Mouse (Mus musculus) kidney, adult 2 months (tissue): ENCODE data around the gene Sod2.

Source experiments
- CTCF ChIP-seq: fragments of 200-500 bp; conservative IDR thresholded peaks from 2 replicates; pipeline ENCODE4 v1.5.1; 2011; ENCODE audit warnings: low read depth, mild to moderate bottlenecking, control low read depth, low read length, moderate library complexity, mixed read lengths; ENCODE audit not compliant: insufficient read depth, insufficient read length
- POLR2A ChIP-seq: fragments of 200-500 bp; IDR thresholded peaks from one replicate; pipeline ENCODE4 v1.6.1; 2011; ENCODE audit warnings: low read depth, low read length, control low read depth

DNA sequence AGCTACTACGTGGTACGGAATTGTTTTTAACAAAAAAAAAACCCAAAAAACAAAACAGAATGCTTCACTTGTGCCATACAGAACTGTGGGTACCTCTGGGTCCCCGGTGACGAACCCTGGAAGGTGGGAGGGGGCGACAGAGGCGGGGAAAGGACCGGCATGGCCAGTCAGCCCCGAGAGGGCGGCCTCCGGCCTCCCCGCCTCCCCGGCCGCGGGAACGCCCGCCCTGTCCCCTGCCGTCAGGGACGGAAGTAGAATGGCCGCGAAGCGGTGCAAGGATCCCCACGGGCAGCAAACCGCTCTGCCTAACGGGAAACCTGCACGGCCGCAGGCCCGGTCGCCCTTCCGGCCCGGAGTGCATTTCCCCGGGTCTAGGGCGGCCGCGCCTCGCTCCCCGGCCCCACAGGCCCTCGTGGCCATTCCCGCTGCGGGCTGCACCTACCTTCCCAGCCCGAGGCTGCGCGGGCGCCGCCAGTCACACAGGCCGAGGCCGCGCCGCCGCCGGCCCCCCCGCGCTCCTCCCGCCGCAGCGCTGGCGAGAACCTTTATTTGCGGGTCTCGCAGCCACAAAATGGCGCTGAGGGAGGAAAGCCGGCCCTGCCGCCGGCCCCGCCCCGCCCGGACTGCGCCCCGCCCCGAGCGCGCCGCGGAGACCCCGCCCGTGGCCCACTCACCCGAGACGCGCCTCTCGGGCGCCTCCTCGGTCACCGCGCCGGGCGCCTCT lies 14.8 kb upstream of the Sod2 start:
- TF ChIP-seq CTCF (no peak), POLR2A (no peak)
